Mouse (Mus musculus) bone marrow, adult 2 months (tissue): ENCODE data around the gene Synpo2. TPM values are rescaled to one million over a fixed set of nuclear protein-coding genes. Genes with fewer than 3 reads are reported as not detected.

Source experiments
- H3K27ac ChIP-seq: fragments of 200-500 bp; 2 replicates; pipeline ENCODE4 v1.5.1; 2012; ENCODE audit warnings: low read depth, mild to moderate bottlenecking, control low read depth, inconsistent platforms, low read length; ENCODE audit not compliant: control insufficient read depth, poor library complexity, insufficient read depth
- H3K4me1 ChIP-seq: fragments of 200-500 bp; 2 replicates; pipeline ENCODE4 v1.6.1; 2011; ENCODE audit warnings: low read length; ENCODE audit not compliant: control insufficient read depth, insufficient read depth
- H3K4me3 ChIP-seq: fragments of 200-500 bp; replicated peaks from 2 replicates; pipeline ENCODE3; 2011; ENCODE audit warnings: mild to moderate bottlenecking, low read depth, low read length, control low read depth; ENCODE audit not compliant: control insufficient read depth
- CTCF ChIP-seq: fragments of 200-500 bp; IDR thresholded peaks from 2 replicates; pipeline ENCODE4 v1.5.1; 2011; ENCODE audit warnings: low read length, control low read depth; ENCODE audit not compliant: control insufficient read depth, insufficient read depth
- POLR2A ChIP-seq: fragments of 200-500 bp; IDR thresholded peaks from 2 replicates; pipeline ENCODE4 v1.6.1; 2011; ENCODE audit warnings: low read depth, mild to moderate bottlenecking, control low read depth, low read length, borderline replicate concordance; ENCODE audit not compliant: control insufficient read depth
- WGBS: fragments of 180-500 bp; shearing (Covaris S2); methylation state at CpG from one replicate; pipeline ENCODE4 v1.1.7; 2018; 5-methylcytosine and 5-hydroxymethylcytosine counted together
- polyA plus RNA-seq: library from polyadenylated mRNA; stranded (reverse); fragments of >200 nt; gene quantifications from 2 replicates; pipeline ENCODE4 v1.2.4, GENCODE M21; 2011; ENCODE audit warnings: low replicate concordance; ENCODE audit not compliant: missing spikeins, insufficient read depth, insufficient read length

The Synpo2 gene
- polyA plus RNA-seq, 1 experiment = 0.80 TPM

DNA sequence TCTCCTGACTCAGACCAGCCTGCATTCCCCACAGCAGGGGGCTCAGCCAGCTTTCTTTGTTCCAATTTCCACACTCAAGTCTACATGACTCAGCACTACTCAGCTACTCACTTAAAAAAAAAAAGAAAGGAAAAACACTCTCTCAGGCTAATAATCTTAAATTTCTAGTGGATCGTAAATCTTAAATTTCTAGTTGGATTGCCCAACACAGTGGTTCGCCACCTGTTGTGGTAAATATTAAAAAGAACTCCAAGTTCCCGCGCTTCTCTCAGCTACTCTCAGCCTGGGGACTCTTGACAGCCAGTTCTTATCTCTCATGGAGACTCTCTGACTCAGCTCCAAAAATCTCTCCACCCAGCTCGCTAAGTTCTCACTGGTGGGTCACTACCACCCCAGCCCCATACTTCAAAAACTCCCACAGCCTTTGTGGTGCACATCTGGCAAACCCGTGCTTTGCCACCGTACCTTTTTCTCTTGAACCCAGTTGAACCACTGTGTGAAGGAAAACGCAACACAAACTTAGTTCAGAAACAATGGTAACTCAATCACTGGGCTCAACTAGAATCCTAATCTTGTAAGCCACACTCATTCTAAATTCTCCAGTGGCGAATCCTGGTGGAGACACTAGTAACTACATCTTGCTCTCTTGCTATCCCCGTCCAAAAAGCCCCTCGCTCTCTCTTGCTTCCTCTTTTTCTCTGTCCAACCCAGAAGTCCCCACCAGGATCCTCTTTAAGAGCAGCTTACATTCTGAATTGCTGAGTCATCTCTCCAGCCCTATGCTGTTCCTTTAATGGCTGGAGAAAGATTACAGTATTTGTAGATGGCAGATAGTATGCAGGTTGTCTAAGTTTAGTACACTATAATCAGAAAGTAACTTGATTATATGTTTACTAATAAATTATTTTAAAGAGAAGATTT, 20.5 kb upstream of the Synpo2 start:
- H3K27ac ChIP-seq = no peak overlapping the region
- TF ChIP-seq CTCF (no peak), POLR2A (no peak)
- no peaks in the 10 kb centered on the region for H3K4me1 ChIP-seq
- 15% methylated on average over 11 of the region's 11 CpGs for WGBS
- H3K4me3 ChIP-seq = no peak overlapping the region

- Histone ChIP-seq H3K4me1 (no peaks in the 10 kb centered on the region), H3K27ac (no peak overlapping the region), H3K4me3 (no peak overlapping the region)
- TF ChIP-seq POLR2A (no peak), CTCF (no peak)
- WGBS = 81% methylated on average over 4 of the region's 4 CpGs
Observed at GRCm38 (mm10) chr3:123245646-123246045, 9.7 kb upstream of the Synpo2 start.

DNA sequence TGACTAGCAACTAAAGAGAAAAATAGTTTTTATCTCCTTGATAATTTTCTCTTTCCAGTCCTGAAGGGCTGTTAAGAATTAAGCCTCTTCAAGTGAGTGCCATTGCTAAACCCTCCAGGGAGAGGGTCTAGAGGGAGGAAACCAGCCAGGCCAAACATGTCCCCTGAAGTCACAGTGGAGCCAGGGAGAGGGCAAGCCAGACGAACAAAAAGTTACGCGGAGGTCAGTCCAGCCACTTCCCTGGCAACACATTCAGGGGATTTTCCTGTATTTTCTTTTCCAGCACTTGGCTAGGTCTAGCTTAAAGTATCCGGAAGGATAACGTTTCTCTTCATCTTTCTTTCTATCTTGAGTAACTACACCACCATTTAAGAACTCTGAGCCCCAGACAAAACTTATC, 8.4 kb upstream of the Synpo2 start:
- Histone ChIP-seq H3K4me3 (no peak overlapping the region), H3K27ac (no peak overlapping the region), H3K4me1 (no peaks in the 10 kb centered on the region)
- WGBS = 86% methylated on average over 5 of the region's 5 CpGs
- no peak for TF ChIP-seq POLR2A
- no peak for TF ChIP-seq CTCF

DNA sequence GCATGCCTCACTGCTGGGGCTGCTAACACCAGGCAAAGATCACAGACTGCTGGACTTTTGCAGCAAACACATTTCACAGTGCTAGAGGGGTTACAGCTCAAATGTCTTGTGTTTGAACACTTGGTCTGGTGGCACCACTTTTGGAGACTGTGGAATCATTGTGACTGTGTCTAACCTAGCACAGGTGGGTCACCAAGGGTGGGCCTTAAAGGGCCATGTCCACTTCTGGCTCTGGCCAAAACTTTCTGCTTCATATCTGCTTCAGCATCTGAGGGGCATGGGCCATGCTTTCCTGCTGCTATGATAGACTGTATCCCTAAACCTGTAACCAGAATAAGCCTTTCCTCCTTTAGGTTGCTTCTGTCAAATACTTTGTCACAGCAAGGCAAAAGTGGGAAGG, 1.5 kb upstream of the Synpo2 start:
- Histone ChIP-seq H3K27ac (no peak overlapping the region), H3K4me3 (no peak overlapping the region), H3K4me1 (no peaks in the 10 kb centered on the region)
- TF ChIP-seq POLR2A (no peak), CTCF (no peak)

DNA sequence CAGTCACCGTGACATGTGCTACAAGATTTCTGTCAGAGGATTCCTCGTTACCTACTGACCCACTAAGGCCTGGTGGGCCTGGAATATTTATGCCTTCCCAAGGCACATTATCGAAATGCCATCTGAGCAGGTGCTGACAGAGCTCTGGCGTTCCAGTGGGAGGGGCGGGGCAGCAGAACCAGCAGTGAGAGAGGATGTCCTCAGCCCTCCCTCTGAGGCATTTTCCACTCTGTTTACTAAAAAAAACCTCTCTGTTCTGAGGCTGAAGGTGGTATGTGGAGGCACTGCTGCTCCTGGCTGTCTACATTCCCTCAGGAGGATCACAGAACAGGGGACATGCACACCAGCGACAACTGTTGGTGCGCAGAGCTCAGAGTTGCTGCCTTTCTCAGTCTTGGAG, 1.1 kb upstream of the Synpo2 start:
- TF ChIP-seq POLR2A (no peak), CTCF (no peak)
- WGBS = 77% methylated on average over 7 of the region's 7 CpGs
- Histone ChIP-seq H3K4me3 (no peak overlapping the region), H3K27ac (no peak overlapping the region), H3K4me1 (no peaks in the 10 kb centered on the region)

DNA sequence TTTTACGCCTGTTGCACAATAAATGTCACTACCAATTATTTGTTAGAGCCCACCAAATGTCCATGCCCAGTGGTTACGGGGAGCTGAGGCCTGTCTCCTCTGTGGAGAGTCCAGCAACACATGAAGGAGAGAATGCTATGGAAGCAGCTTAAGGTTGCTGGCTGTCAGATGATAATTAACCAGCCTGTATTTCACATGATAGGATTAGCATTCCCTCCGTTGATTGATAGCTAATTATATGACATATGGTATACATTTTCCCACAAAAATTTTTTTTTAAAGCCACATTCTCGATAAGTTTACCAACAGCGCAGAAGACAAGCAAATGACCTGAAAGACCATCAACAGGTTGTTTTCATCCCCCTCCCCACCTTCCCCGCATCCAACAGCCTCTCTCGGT, 454 bp downstream of the Synpo2 start:
- Histone ChIP-seq H3K4me3 (peak overlapping the region; percentile 40), H3K27ac (no peak overlapping the region), H3K4me1 (no peaks in the 10 kb centered on the region)
- TF ChIP-seq CTCF (no peak), POLR2A (no peak)
- 42% methylated on average over 7 of the region's 7 CpGs for WGBS

GRCm38 (mm10) chr3:123234191-123234836, 1.6 kb downstream of the Synpo2 start:
- no peak for TF ChIP-seq POLR2A
- no peak for TF ChIP-seq CTCF
- Histone ChIP-seq H3K27ac (no peak overlapping the region), H3K4me1 (no peaks in the 10 kb centered on the region), H3K4me3 (no peak overlapping the region)
- WGBS = 50% methylated on average over 16 of the region's 16 CpGs

GRCm38 (mm10) chr3:123231639-123232038, 4.3 kb downstream of the Synpo2 start:
- Histone ChIP-seq H3K4me3 (no peak overlapping the region), H3K4me1 (no peaks in the 10 kb centered on the region), H3K27ac (no peak overlapping the region)
- WGBS = 85% methylated on average over 2 of the region's 2 CpGs
- TF ChIP-seq POLR2A (no peak), CTCF (no peak)
